Mouse (Mus musculus): ENCODE data around the gene Tuba1a.
A peak's percentile ranks its signal among the peaks of the same experiment; 100 is the strongest.
"Not testable (repeated sequence)": the region's sequence is repeated elsewhere in the genome, so short reads cannot be mapped to it uniquely, and the experiment has no call there.

Tuba1a gene

DNA sequence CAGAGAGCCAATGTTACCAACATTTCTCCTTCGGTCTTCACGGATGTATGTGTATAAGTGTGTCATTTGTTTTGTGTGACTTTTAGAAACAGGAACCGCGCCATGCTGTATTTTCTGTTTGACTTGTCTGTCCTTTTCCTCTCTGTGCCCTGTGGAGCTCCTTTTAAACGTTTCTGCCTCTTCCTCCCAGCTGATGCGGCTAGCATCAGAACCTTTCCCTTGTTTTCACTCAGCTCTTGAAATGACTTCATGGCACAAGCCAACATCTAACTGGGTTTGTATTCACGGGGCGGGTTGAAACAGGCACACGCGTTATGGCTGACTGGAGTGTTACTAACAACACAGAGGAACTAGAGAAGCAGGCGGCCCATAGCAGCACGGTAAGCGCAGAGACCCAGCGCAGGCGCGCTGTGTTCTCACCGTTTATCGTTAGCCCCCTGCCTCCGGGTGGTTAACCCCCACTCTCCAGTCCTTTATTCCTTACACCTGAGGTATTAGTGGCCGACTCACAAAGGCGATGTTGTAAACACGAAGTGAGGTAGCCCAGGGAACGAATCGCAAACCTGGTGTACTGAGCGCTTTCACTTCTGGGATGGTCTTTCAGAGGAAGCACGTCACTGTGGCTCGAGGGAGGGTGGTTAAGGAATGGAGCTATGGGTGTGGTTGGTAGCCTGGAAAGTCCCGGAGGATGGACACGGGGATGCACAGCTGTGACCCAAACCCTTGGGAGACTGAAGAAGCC is 31.9 kb upstream of the Tuba1a start:
- DNase-seq (ENCODE audit: low read depth): peak; percentile 57

DNA sequence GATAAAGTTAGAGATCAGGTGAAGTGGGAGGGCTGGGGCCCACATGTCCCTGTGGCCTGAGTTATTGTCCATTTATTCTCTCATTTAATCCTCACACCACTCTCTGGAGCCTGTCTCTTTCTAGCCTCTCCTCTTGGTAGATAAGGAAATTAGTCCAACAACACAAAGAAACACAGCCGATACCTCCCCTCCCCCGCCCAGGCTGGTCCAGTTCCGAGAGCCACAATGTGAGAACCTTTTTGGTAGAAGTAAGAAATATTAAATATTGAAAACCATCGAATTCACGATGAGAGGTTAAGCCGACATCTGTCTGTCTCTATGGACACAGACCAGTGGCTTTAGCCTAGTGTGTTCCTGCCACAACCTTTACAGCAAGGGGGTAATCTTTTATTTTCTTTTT is 31.2 kb upstream of the Tuba1a start:
- no peak for DNase-seq (ENCODE audit: low read depth)

DNA sequence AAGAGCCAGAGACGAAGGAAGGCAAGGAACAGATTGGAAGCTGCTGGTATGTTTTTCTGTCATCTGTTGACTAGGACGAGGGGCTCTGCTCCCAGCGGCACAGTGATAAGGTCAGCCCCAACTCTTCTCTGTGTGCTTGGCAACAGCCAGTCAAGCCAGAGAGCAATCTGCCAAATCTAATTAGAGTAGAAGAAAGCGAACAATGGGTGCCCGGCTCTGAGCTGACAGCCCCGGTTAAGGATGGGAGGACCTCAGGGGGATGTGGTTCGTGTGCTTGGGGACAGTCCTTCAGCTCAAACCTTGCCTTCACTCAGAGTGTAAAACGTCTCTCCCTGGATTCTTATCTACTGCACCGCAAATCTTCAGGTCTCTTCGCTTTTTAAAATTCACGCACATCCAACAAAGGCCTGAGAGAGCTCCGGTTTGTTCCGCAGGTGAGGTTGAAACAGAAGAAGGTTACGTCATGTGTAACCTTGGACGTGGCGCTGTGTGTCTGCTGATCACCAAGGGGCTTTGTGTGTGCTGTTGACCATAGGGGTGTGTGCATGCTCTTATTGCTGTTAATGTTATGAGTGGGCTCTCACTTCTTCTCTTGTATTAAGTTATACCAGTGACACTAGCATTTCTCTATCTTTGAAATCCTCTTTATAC is 30.1 kb upstream of the Tuba1a start:
- no peak for DNase-seq (ENCODE audit: low read depth)

DNA sequence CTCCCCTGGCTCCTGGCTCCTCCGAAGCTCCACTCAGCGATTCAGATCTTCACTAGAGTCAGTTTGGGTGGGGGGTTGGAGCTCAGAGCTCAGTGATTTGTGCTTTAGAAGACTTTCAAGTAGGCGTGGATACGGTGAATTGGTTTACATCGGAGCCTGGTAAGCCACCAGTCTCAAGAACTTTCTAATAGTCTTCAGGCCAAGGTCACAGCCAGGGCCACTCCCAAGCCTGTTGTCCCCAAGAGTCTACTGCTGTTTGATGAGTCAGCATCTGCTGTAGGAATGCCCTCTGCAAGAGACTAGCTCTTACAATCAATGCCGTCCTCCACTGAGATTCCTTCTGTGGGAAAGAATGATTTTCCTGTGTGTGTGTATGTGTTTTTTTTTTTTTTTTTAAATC is 28.6 kb upstream of the Tuba1a start:
- no peak for DNase-seq (ENCODE audit: low read depth)

DNA sequence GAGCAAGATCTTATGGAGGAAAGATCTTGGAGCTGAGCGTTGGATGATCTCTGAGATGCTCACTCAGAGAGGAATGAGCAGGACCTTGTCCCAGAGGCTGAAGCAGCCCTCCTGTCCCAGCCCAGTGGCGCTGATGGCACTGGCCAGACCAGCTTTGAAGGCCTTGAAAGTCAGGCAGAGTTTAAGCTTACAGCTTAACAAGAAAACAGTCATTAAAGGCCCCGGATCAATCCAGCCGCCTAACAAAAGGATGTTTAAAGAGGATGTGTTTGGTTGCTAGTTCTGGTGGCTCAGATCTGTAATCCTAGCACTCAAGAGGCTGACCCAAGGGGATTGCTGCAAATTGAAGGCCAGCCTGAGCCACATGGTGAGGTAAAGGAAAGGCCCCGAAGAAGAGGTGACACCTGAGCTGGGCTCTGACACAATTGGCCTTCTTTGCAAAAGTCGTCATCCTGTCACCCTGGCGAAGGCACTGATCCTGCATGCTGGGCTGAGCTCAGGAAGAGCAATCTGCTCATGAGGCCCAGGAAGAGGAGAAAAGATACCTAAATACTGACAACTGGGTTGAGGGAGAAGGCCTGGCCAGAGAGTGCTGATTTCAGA is 26.6 kb upstream of the Tuba1a start:
- no peak for DNase-seq (ENCODE audit: low read depth)

DNA sequence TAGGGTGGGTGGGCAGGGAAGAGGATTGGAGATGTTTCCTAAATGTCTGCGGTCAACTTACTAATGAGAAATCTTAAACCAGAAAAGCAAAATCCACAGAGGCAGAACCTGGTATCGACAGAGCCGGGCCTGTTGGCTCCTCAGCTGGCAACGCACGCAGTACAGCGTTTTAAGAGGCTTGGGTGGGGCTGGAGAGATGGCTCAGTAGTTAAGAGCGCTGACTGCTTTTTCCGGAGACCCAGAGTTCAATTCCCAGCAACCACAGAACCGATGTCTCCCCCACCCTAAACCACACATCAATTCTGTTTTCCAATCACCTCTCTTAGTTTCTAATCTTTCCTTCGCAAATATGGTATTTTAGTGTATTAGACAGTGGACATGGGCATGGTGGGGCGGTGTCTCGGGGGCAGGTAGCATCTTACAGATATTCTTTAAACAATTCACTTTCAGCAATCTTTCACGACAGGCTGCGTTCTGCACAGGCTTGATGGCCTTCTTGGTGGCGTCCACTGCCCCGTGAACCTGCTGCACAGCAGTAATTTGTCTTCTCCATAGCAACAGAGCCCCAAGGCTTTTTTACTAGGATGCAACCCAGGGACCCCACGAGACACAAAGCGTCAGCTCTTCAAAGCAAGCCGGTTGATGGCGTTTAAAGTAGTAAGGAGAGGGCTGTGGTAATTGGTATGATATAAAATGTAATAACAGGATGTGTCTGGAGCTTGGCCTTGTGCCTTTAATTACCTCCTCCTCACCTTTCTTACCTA is 25.1 kb upstream of the Tuba1a start:
- no peak for DNase-seq (ENCODE audit: low read depth)

DNA sequence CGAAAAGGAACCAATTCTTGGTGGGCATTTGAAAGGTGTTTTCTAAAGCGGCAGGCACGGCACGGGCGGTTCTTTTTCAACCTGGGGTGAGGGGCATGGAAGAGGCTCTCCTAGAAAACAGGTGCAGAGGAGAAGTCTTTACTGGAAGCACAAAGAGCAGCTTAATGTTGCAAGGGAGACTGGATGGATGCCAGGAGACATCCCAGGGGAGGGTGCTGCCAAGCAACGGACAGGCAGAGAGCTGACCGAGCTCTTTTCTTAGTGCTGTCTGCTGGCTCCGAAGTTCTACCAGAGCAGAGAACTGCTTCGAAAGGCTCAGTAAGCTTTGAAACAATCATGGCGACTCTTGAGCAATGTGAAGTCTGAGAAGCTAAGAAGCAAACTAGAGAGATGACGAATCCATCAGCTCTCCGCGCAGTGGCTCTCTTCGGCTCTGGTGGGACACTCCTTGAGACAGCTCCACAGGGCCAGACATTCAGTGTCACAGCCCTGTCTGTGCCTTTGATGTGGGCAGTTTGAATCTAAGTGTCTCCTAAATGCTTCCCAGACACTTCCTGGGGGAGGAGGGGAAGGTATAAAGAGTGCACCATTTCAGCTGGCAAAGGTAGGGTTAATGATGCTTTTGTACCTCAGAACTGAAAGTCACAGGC is 24.4 kb upstream of the Tuba1a start:
- DNase-seq (ENCODE audit: low read depth): no peak

DNA sequence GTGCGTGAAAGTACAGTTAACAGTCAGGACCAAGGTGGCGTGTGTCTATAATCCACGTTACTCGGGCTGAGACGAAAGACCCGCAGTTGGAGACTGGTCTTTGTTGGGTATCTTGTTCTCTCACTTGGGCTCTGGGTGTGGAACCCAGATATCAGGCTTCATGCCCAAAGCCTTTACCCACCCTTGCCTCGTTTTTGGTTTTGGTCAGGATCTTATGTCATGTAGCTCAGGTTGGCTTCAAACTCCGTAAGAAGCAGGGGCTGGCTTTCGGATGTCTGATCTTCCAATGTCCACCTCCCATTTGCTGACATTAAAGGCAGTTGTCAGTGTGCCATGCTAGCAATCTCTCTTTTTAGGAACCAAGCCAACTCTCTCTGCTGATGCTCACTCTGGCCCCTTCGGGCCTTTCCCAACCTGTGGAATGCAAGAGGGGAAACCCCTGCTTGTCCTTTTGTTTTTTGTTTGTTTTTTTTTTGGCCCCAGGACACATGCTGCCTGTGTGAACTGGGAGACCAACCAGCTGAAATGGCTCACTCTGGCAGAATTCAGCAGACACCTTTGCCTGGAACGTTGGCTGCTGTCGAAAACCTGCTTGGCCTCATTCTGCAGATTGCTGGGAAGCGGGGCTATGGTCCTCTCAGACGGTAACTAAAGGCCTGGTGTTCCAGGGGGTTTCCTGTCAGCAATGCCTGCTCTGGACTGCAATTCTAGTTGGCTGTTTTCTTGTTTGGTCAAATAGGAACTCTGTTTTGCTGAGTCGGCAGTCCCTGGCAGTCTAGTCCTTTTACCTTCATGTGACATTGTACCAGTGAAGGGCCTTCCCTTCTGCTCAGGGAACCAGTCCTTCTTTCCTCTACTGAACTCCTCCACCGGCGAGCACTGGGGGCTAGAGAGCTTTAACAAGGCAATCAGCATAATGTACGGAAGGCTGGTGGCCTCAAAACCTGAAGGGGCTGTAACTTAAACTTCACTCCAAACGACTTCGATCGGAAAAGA is 23.6 kb upstream of the Tuba1a start:
- no peak for DNase-seq (ENCODE audit: low read depth)

DNA sequence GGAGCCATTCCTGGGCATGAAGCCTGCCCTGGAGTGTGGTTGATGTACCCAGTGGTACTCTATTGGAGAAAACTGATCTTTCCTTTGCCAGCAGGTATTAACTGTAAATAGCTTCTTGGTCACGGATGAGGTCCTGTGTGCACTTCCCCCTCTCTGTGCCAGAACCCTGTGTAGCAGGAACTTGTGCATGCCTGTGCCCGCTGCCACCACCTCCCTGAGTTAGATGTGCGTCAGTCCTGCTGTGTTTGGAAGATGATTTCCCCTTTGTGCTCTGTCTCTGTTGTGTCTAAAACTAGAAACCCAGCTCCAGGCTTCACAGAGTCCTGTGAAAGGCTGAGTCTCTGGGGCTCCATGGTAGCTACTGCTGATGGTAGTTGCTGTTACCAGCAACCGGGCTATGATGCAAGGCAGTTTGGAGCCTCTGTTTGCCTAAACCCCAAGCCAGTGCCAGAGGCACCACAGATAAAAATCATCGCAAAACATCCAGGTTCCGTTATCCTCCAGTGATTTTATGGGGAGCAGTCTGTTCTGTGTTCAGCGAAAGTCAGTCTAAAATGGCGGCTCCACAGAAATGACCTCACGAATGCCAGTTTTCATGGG is 19.6 kb upstream of the Tuba1a start:
- DNase-seq (ENCODE audit: low read depth): no peak

DNA sequence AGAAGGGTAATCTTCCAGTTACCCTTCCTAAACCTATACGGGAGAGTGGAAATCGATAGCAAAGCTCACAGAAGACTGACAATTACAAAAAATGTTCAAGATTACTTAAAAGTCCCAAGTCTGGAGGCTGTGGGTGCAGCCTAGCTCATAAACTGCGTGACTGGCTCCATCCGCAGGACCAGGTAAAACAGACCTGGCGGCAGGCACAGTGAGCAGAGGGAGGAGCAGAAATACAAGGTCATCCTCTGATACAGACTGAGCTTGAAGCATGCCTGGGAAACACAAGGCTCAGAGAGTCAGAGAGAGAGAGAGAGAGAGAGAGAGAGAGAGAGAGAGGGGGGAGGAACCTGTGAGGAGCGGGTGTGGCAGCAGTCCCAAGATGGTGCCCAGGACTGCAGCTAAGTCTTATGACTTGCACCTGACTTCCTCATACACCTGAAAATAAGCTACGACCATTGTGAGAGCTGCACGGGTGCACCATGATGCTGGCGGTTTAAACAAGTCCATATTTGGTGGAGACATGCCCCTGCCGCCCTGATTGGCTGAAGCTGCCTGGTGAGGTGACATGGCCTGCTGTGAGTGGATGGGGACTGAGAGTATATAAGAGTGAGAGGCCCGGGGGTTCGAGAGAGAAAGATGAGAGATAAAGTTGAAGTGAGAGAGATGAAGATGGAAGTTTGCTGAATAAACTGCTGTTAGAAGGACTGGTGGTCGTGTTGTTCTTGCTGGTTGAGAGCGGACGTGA is 18.2 kb upstream of the Tuba1a start:
- not testable (repeated sequence) for DNase-seq (ENCODE audit: low read depth)

DNA sequence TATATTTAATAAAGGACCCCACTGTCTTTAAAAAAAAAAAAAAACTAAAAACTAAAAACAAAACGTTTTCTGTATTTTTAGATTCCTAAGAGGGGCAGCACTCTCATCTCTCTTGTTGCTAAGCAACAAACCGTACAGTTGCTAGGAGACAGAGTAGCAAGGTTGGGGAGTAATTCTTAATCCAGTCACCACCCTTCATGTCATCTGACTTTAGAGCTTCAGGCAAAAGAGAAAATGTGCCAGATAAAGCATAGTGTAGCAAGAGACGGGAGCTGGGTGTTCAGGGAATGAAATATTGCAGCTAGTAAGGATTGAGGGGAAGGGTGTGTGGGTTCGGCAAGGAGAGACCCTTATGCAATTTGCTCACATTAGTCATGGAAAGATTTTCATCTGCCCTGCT is 17.6 kb upstream of the Tuba1a start:
- no peak for DNase-seq (ENCODE audit: low read depth)

DNA sequence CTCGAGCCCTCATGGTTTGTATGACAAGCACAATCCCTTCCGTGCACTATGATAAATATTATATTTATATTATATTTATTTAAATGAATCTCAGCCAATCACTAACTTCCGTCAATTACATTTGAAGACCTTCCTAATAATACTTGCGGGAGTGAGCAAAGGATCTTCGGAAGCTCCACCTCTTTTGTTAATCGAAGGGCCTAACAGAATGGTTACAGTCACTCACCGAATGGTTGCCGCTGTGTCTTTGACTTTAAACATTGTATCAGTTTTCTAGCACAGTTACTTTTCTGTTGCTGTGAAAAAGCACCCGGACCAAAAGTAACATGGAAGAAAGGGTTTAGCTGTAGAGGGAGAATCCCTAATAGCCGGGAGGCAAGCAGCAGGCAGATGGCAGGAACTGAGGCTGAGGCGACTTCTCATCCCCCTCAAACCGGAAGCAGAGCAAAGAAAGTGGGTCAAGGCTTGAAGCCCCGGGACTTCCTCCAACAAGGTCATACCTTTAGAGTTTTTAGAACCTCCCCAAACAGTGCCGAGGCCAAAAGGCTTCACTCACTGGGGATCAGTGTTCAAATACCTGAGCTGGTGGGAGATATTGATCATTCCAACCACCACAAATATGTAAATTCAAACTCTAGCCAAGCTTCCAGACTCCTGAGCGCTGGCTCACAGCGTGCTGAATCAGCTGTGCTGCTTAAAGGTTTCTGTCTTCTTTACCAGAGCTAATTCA is 16.0 kb upstream of the Tuba1a start:
- DNase-seq (ENCODE audit: low read depth): no peak

DNA sequence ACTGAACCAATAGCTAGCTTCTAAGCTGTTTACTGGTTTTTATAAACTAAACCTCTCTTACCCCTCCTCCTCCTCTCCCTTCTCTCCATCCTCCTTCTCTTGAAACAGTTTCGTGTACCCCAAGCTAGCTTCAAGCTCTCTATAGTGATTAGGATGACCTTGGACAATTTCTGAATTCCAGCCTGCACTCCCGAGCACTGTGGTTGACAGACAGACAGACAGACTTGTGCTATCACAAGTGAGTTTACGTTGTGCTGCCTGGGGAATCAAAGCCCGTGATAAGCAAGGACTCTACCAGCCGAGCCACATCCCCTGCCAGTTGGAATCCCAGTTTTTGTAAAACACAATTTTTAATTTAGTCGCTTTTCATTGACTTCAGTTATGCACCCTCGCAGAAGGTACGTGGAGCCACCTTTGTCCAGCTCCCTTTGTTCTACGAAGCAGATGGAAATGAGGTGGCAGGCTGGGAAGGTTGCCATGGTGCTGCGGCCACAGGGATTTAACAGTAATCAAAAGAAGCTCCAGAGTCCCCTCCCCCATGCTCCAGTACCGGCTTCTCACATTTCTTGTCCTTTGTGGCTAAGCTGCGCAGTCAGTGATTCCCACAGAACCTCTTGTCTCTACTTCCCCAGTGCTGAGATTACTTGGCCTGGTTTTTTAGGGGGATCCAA is 15.3 kb upstream of the Tuba1a start:
- no peak for DNase-seq (ENCODE audit: low read depth)

DNA sequence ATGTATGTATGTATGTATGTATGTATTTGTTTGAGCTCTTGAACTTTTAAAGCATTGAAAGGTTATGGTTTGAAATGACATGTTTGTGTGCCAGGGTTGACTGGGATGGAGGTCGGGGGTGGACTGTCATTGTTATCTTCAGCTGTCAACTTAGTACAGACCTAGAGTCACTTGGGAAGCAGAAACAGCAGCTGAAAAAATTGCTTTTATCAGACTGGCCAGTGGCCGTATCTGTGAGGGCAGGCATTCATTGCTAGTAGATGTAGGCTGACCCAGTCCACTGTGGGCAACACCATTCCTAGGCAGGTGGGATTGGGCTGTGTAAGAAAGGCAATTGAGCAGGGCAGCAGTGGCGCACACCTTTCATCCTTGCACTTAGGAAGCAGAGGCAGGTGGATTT is 6.0 kb upstream of the Tuba1a start:
- DNase-seq (ENCODE audit: low read depth): no peak

DNA sequence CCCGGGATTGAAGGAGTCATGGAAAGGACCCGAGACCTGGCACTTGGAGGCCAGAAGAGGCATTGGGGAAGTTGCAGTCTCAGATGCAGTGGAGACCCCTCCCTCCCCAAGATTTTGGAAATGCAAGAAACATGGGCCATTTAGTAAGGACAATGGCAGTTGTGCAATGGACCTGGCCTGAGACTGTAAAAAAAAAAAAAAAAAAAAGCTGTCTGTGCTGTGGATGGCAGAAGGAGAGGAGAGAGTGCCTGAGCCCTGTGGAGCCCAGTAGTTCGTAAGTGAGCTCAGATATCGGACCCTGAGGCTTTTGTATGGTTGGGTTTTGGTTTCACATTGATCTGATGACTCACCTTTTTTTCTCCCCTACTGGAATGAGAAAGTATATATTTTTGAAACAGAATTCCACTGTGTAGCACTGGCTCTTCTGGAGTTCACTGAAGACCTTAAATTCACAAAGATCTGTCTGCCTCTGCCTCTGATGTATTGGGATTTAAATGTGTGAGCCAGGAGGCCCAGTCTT is 5.5 kb upstream of the Tuba1a start:
- no peak for DNase-seq (ENCODE audit: low read depth)

DNA sequence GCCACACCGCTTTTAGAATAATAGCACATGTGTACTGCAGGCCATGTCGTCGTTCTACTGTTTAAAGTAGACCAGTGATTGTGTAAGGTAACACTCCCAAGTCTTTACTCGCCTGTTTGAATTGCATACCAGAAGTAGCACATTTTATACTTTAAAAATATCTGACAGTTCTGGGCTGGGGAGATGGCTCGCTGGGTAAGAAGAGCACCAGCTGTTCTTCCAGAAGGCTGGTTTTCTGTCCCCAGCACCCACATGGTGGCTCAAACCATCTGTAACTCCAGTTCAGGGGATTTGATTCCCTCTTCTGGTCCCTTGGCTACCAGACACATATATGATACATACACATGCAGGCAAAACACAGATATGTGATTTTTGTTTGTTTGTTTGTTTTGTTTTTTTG is 4.0 kb upstream of the Tuba1a start:
- no peak for DNase-seq (ENCODE audit: low read depth)

DNA sequence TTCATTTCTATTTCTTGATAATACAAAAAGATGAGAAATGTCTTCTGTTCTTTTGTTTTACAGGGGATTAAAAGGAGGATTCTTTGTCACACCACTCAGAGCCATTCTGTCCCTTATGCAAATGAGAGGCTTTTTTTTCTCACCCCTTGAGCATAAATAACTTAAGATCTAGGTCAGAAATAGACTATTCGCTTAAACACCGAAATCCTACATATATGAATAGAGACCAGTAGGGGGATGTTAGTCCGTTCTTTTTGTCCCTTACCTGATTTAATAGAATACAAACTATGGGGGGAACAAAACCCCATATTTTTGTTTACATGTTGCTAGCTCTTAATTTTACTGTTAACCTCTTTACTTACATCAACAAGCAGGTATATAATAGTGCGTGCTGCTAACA is 2.5 kb upstream of the Tuba1a start:
- no peak for DNase-seq (ENCODE audit: low read depth)

DNA sequence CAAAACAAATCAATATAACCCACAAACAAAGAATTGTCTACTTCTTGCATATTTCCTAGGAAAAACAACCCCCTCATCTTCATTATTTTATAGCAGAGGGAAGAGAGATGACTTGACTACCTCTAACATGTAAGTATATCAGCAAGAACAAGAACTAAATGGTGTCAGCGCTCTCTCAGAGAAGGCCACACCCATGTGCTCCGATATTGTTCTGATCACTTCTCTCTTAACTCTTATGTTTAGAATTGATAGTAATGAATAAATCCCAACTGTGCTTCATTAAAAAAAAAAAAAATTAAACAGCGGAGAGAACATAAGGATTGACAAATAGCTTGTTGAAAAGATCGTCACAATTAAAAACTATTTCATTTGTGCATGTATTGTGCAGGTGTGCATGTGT is 1.8 kb upstream of the Tuba1a start:
- DNase-seq (ENCODE audit: low read depth): no peak
